Mouse (Mus musculus) kidney, adult 2 months (tissue): ENCODE data around the gene Mrpl51.

ENCODE experiments used
- CTCF ChIP-seq: fragments of 200-500 bp; conservative IDR thresholded peaks from 2 replicates; pipeline ENCODE4 v1.5.1; 2011; ENCODE audit warnings: low read depth, mild to moderate bottlenecking, control low read depth, low read length, moderate library complexity, mixed read lengths; ENCODE audit not compliant: insufficient read depth, insufficient read length
- POLR2A ChIP-seq: fragments of 200-500 bp; IDR thresholded peaks from one replicate; pipeline ENCODE4 v1.6.1; 2011; ENCODE audit warnings: low read depth, low read length, control low read depth

GRCm38 (mm10) chr6:125221115-125221745 is 29.6 kb downstream of the Mrpl51 start:
- no peak for TF ChIP-seq CTCF
- TF ChIP-seq POLR2A, result no peak
